Mouse (Mus musculus): ENCODE data around the gene Zscan22.
A peak's percentile ranks its signal among the peaks of the same experiment; 100 is the strongest.

DNA sequence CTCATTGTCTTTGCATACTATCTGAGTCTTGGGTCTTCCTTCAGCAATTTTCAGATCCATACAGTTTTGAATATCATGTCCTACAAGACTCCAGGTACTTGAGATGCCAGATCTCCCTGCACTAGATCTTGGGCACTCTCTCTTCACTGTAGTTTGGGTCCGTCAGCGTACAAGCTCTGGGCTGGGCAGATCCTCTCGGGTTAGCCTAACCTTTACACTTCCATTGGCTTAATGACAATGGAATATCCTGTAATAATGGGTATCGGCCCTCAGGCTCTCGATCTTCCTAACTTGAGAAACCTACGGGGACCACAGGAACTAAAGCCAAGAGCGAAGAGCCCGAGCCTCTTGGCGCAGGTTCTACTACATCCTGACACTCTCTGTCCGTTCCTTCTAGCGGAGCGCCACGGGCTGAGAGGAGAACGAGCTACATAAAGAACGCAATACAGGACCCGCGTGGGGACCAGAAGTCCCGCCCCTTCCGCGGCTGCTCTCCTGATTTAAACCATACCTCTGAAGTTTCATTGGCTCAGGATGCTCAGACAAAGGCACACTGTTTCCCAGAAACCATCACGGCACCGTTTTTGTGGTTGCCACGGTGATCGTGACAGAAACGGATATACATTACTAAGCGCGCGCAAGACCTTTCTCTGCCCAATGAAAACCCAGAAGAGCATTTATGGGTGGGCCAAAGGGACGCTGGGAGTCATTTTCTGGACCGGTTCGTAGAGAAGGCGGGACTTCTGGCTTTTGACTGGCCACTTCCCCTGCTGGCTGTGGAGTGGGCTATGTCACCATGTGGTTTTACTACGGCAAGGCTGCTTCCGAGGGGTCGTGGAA, 51.6 kb downstream of the Zscan22 start:
- no peak for TF ChIP-seq CTCF (IDR thresholded peaks at IDR 0.05; ENCODE audit: extremely low read depth, insufficient read length, insufficient replicate concordance, low read depth, low read length)
- TF ChIP-seq POLR2A (IDR thresholded peaks at IDR 0.05; ENCODE audit: low read depth, low read length) = peak; percentile 43; the same call in 1 of the 2 replicates
